Mouse (Mus musculus) megakaryocyte progenitor cell, adult 5-6 weeks (primary cell): Measurements from ENCODE around the gene Ccdc149. TPM values are rescaled to one million over a fixed set of nuclear protein-coding genes. Genes with fewer than 3 reads are reported as not detected.

Source experiments
- ATAC-seq: replicated peaks from 2 replicates; pipeline ENCODE4 v1.8.0; 2016; ENCODE audit warnings: mild to moderate bottlenecking, moderate TSS enrichment, inconsistent platforms; ENCODE audit not compliant: poor library complexity
- total RNA-seq, 2 experiments: library from RNA; stranded (forward) in 1 of 2; stranded (reverse) in 1 of 2; fragments of 157-497, 149-512 nt in 1 of 2; fragments of 200-1000 nt in 1 of 2; gene quantifications; 2 replicates each; pipeline versions ENCODE4 v1.2.3 to v1.2.4; 2015 to 2017

Ccdc149 gene
- total RNA-seq, 2 experiments from 2014 or later = 2.9 to 3.7 TPM

- ATAC-seq = no peak
These were observed 135.7 kb downstream of the Ccdc149 start for GRCm38 (mm10) chr5:52335590-52335989.

GRCm38 (mm10) chr5:52332120-52332519 lies 139.2 kb downstream of the Ccdc149 start:
- no peak for ATAC-seq

Other genes starting within 250 kb of the Ccdc149 start
- not detected in 2 replicates for gene Sod3, start 107.7 kb downstream of the Ccdc149 start, total RNA-seq (2015)
- gene Sod3, start 107.7 kb downstream of the Ccdc149 start, total RNA-seq (2017) = not detected in 2 replicates
- not detected in 2 replicates for gene Lgi2, start 94.9 kb upstream of the Ccdc149 start, total RNA-seq (2015)
- gene Lgi2, start 94.9 kb upstream of the Ccdc149 start, total RNA-seq (2017) = 0.04 TPM in 1 of 2 replicates, not detected in the other
- 12.7 and 13.2 TPM in 2 replicates for gene Sepsecs, start 198.2 kb upstream of the Ccdc149 start, total RNA-seq (2015)
- 15.8 and 16.7 TPM in 2 replicates for gene Sepsecs, start 198.2 kb upstream of the Ccdc149 start, total RNA-seq (2017)